Mouse (Mus musculus): Measurements from ENCODE around the gene R3hdm2.
A peak's percentile ranks its signal among the peaks of the same experiment; 100 is the strongest.

DNA sequence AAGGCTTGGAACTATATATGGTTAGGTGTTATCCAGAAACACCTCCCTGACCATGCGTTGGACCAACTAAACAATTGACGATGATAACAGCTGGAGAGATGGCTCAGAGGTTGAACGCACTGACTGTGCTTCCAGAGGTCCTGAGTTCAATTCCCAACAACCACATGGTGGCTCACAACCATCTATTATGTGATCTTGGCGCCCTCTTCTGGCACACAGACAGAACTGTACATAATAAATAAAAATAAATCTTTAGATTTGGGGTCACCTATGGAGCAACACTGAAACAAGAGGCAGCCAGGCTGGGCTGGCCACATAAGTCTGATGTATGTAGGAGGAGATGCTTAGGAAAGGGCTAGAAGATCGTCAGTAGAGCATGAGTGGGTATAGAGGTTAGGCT, 47.0 kb upstream of the R3hdm2 start:
- TF ChIP-seq CTCF (conservative IDR thresholded peaks at IDR 0.05; ENCODE audit: insufficient read depth, insufficient read length, low read depth, low read length) (peak; percentile 35; the same call in 1 of the 2 replicates), POLR2A (IDR thresholded peaks at IDR 0.05; ENCODE audit: low read depth, low read length) (no peak)
